Mouse (Mus musculus) naive thymus-derived CD4-positive, alpha-beta T cell, adult 2 months (primary cell): ENCODE results near the gene Tagap1.
"Not testable (repeated sequence)": the region's sequence is repeated elsewhere in the genome, so short reads cannot be mapped to it uniquely, and the experiment has no call there.

Source experiments
- DNase-seq: peaks from one replicate; pipeline ENCODE4 v3.0.0-alpha.2; 2011; ENCODE audit warnings: low read depth

Tagap1 gene

DNA sequence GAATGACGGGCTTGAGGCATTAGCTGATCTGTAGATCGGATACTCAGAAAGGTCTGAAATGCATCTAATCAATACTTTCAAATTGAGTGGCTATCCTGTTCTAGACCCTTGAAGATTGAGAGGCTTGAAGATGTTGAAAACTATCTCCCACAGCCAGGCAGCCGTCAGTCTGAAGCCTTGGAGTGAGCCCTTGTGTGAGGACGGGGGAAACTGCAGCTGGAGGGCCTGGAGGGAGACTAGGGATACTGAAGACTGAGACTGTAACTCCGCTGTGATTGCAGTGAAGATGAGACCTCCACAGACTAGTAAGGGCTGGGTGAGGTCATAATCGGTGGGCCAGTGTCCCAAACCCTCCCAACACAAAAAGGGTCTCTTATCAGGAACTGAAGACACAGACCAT, 1.4 kb upstream of the Tagap1 start:
- DNase-seq, result not testable (repeated sequence)

- peak; percentile 64 for DNase-seq
These were observed 435 bp upstream of the Tagap1 start for GRCm38 (mm10) chr17:6961181-6962000.

GRCm38 (mm10) chr17:6960349-6960748, 607 bp downstream of the Tagap1 start:
- peak; percentile 20 for DNase-seq

GRCm38 (mm10) chr17:6959543-6960259, 1.3 kb downstream of the Tagap1 start:
- DNase-seq, result not testable (repeated sequence)

GRCm38 (mm10) chr17:6958881-6959280, 2.1 kb downstream of the Tagap1 start:
- DNase-seq, result not testable (repeated sequence)

GRCm38 (mm10) chr17:6948769-6949228, 12.2 kb downstream of the Tagap1 start:
- DNase-seq, result peak; percentile 47

DNA sequence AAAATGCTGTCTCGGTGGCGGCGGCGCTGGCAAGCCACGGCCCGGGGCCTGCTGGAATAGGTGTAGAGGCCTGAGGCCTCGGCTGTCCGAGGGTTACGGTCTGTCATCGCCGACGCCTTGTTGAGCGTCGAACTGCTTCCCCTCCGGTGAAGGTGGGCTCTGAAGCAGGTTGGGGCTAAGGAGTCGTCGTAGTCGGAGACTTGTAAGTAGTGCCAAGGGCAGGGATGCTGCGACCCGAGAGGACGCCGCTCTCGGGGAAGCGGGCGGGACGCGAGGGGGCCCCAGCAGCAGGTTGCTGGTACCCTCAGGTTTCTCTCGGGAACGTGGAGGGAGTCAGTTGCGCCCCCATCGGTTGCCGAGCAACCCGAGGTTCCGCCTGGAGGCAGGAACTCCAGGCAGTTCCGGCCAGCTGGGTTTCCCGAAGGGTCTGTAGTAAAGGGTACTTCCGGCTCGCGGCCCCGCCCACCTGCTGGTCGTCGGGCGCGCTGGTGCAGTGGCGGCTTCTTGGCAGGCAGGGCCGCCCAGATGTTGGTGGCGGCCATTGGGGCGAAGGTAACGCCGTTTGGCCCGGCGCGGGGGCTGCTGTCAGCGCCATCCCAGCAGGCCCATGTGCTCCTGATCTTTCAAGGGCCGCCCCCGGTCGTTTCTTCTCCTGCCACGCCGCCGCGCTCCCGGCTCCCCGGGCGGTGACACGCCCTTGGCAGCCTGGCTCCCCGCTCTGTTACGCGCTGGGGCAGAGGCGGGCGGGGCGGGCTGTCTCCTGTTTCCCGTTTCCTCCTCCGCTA, 12.8 kb downstream of the Tagap1 start, which contains the start of gene Rsph3b:
Gene Rsph3b (minus strand): TSS at position 699 of the 785 bp plus-strand sequence.
- DNase-seq, result peak; percentile 59

GRCm38 (mm10) chr17:6947637-6947983, 13.3 kb downstream of the Tagap1 start:
- DNase-seq, result not testable (repeated sequence)

DNA sequence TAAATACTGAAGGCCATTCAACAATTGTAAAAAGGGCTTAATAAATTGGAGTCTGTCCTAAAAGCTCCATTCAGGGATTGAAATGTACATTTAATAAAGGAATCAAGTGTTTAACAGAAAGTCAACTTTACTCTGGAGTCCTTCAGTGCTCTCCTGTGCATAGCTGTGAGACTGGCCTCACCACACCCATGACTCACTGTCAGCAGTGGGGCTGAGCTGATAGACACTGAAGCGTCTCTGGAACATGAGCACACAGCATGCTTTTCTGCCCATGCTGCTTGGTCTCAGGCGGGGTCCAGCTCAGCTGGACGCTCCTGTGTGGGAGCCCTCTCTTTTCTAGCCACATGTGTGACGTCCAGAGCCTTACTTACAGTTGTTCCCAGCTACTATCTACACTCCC, 18.4 kb downstream of the Tagap1 start:
- not testable (repeated sequence) for DNase-seq

DNA sequence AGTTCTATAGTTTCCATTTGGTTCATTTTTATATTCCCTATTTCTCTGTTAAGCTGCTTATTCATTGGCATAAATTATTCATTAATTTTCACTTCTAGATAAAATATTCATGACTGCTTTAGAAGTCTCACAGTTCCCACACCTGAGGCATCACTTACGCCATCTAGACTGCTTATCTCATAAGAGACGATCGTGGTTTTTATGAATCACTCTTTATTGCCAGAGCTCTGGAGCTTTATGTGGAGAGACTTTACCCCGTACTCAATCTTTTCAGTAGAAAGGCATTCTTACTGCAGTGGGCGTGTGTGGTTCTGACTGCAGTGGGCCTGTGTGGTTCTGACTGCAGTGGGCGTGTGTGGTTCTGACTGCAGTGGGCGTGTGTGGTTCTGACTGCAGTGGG, 29.3 kb downstream of the Tagap1 start:
- DNase-seq, result not testable (repeated sequence)

DNA sequence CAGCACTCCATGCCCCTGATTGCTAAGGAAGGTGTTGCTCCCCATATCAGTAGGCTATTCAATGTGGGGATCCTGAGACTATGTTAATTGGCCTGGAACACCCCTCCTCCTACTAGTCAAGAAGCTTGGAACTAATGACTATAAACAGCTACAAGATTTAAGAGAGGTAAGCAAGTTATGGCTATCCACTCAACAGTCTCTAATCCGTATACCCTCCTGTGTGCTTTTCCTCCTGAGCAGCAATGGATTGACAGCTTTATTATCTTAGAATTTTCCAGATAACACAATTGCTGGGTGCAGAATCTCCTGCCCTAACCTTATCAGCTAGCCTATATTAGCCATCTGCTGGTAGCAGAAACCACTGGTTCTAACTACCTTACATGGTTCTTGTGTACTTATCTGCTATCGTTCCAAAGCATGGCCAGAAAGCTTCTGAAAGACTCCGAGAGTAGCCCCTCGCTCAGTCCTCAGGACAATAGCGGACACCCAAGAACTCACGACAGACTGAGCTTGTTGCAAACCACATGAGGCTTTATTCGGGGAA, 40.5 kb downstream of the Tagap1 start:
- not testable (repeated sequence) for DNase-seq

DNA sequence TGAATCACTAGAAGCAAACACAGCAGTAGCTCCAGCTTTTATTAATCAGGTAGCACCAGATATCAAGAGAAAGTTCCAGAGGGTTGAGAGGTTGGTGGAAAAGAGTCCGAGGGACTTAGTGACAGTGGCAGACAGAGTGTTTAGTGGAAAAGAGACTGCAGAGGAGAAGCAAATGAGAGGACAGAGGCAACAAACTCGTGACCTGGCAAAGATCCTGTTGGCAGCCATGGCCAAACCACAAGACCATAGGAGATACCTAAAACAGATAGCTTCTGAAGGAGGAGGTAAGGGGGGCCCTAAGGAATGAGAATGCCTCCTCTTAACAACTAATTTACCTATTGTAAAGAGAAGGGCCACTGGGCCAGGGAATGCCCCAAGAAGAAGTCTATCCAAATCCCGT, 41.6 kb downstream of the Tagap1 start:
- DNase-seq, result not testable (repeated sequence)

GRCm38 (mm10) chr17:6915282-6915681, 45.7 kb downstream of the Tagap1 start:
- not testable (repeated sequence) for DNase-seq

GRCm38 (mm10) chr17:6914066-6914465, 46.9 kb downstream of the Tagap1 start:
- not testable (repeated sequence) for DNase-seq
